Mouse (Mus musculus): ENCODE data around the gene Itgax. TPM values are rescaled to one million over a fixed set of nuclear protein-coding genes. Genes with fewer than 3 reads are reported as not detected.

The Itgax gene
- polyA plus RNA-seq (2012; rRNA removed) = 0.30 and 0.32 TPM in 2 replicates

GRCm38 (mm10) chr7:128128741-128129720 lies at the start of gene Itgax:
TSS of gene Itgax (plus strand) at chr7:128129547.
- no peak for DNase-seq (ENCODE audit: extremely low spot score in 1 of 2, low spot score in 1 of 2)

GRCm38 (mm10) chr7:128080012-128080411 lies 49.3 kb upstream of the Itgax start:
- no peak for DNase-seq (ENCODE audit: extremely low spot score in 1 of 2, low spot score in 1 of 2)

- DNase-seq (ENCODE audit: extremely low spot score in 1 of 2, low spot score in 1 of 2) = peak in 1 of 2 experiments; percentile 15
Observed at GRCm38 (mm10) chr7:128089141-128089540, 40.2 kb upstream of the Itgax start.

DNA sequence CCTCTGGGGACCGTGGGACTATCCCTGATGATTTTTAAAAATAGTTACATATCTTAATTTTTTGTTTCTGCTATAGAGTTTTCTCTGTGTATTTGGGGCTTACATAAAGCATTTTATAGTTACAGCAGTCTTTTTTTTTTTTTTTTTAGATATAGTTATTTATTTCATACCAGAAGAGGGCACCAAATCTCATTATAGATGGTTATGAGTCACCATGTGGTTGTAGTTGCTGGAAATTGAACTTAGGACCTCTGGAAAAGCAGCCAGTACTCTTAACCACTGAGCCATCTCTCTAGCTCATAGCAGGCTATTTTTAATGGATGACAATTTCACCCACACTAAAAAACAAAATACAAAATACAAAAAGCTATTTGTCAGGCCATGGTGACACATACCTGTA lies 31.2 kb upstream of the Itgax start:
- DNase-seq (ENCODE audit: extremely low spot score in 1 of 2, low spot score in 1 of 2) = no peak

DNA sequence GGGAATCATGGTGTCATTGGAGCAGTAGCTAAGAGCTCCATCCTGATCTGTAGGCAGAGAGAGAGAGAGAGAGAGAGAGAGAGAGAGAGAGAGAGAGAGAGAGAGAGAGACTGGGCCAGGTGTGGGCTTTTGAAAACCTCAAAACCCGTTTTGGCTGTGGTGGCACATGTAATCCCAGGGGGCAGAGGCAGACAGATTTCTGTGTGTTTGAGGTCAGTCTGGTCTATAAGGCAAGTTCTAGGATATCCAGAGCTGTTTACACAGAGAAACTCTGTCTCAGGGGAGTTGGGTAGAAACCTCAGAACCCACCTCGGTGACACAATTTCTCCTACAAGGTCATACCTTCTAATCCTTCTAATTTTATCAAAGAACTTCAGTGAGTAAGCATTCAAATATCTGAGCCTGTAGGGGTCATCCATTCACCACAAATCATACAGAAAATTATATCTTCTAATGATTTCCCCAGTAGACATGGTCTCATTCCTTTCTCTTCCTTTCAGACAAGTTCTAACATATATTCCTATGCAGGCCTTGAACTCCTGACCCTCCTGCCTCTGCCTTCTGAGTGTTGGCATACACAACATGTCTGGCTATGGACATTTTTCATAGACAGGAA lies 28.5 kb upstream of the Itgax start:
- no peak for DNase-seq (ENCODE audit: extremely low spot score in 1 of 2, low spot score in 1 of 2)

DNA sequence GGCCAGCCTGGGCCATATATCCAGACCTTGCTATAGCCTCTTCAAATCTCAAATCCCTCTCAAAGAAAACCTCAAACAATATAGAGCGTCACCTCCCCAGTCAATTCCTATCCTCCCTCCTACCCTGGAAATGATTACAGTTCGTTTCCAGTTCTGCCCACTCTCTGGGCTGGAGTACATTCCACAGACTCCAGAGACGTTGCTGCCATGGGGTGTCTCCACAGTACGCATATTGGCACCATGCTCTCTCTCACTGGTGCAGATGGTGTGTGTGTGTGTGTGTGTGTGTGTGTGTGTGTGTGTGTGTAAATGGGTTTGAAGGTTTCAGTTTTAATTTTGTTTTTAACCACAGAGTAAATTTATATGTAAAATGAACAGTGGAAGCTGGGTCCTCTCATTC lies 24.1 kb upstream of the Itgax start:
- peak; percentile 3 to 32 for DNase-seq (ENCODE audit: extremely low spot score in 1 of 2, low spot score in 1 of 2)

DNA sequence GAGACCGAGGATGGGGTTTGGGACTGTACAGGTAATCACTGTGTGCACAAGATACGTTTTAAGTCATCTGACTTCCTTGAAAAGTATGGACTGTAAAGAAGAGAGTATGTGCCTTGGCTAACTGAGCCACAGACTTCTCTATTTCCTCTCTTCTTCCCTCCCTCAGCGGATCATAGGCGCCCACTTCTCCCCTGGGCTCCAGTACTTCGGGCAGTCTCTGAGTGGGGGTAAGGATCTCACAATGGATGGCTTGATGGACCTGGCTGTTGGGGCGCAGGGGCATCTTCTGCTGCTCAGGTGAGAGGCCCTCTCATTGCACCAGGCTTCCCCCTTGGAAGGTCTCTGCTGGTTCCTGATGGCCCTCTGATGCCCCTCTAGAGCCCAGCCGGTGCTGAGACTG lies 21.9 kb upstream of the Itgax start:
- DNase-seq (ENCODE audit: extremely low spot score in 1 of 2, low spot score in 1 of 2) = no peak

- no peak for DNase-seq (ENCODE audit: extremely low spot score in 1 of 2, low spot score in 1 of 2)
Observed at GRCm38 (mm10) chr7:128110314-128110713, 19.0 kb upstream of the Itgax start.

DNA sequence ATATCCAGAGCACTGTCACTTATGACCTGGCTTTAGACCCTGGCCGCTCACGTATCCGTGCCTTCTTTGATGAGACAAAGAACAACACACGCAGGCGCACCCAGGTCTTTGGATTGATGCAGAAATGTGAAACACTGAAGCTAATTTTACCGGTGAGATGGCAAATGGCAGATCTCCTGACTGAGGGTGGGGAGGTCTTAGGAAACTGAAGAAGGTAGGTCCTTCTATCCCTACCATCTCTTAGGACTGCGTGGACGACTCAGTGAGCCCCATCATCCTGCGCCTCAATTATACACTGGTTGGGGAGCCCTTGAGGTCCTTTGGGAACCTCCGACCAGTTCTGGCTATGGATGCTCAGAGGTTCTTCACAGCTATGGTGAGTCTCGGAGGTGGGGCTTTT lies 17.2 kb upstream of the Itgax start:
- DNase-seq (ENCODE audit: extremely low spot score in 1 of 2, low spot score in 1 of 2) = no peak

GRCm38 (mm10) chr7:128114371-128115105 lies 14.8 kb upstream of the Itgax start:
- no peak for DNase-seq (ENCODE audit: extremely low spot score in 1 of 2, low spot score in 1 of 2)

DNA sequence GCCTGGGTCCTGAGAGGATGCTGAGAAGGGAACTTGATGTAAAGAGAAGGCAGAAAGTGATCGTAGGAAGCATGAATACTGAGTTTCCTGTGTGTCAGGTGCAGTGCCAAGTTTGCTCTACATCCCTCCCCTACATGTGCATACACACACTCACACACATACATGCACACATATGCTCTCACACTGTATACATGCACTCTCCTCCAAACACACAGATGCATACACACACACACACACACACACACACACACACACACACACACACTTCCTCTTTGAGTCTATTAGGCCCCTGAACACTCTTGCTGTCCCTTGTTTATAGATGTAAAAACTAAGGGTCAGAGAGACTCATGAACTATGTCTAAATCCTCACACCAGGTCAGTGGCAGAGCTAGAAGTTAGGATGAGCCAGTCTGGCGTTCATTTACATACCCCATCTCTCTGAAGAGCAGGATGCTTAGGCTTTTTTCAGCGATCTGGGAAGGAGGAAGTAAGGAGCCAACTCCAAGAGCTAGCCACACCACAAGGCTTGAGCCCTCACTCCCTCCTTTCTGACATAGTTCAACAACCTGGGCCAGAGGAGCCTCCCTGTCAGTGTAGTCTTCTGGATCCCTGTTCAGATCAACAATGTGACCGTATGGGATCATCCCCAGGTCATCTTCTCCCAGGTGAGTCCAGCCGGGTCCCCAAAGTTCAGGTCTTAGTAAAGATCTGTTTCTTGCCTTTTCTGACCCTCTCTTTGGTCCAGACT lies 14.0 kb upstream of the Itgax start:
- DNase-seq (ENCODE audit: extremely low spot score in 1 of 2, low spot score in 1 of 2) = no peak

GRCm38 (mm10) chr7:128116396-128116795 lies 13.0 kb upstream of the Itgax start:
- DNase-seq (ENCODE audit: extremely low spot score in 1 of 2, low spot score in 1 of 2) = no peak

DNA sequence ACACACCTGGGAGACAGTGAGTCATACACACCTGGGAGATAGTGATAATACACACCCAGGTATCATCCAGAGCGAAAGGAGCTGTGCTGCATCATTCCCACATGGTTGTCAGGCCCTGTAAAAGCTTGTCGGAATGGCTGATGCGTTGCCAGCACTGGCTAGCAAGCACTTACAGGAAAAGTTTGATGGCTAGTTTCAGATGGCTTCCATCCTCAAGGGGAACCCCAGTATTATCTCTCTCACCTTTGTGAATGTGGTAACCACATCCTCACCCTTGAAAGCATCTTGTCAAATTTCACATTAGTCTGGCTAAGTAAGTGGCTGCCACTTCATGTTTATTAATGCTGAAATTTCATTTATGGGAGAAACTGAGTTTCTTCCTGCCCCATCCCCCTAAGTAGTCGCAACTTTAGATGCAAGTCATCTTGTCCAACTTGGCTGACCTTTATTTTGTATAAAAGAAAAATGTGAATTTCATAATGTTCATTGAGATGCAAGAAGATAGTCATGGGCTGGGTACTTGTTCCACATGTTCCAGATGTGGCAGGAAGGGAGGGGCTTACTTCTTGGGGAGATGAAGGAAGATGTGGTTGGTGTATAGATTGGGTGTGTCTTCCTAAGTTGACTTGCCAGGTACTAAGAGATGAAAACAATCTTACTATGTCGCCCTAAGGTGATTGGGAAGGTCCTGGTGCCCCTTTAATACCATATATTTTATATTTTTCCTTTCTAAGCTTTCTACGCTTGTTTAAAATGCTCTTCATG lies 9.4 kb upstream of the Itgax start:
- DNase-seq (ENCODE audit: extremely low spot score in 1 of 2, low spot score in 1 of 2) = no peak

DNA sequence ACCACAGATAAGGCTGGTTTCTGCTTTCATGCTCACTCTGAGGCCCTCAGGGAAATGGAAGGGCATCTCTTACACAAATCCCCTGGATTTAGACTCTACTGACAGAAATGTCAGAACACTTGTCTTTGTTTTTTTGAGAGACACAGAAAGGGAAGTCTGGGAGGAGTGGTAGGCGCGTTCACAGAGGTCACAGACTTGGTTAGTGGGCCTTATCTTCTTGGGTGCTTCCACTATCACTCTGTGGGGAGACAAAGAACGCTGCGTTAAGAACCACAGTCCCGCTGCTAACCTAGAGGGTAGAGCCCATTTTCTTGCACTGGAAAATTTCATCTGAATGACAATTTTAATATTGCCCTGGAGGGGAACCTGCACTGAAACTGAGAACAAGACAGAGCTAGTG lies 2.8 kb downstream of the Itgax start:
- no peak for DNase-seq (ENCODE audit: extremely low spot score in 1 of 2, low spot score in 1 of 2)

GRCm38 (mm10) chr7:128133596-128133995 lies 4.2 kb downstream of the Itgax start:
- DNase-seq (ENCODE audit: extremely low spot score in 1 of 2, low spot score in 1 of 2) = no peak

DNA sequence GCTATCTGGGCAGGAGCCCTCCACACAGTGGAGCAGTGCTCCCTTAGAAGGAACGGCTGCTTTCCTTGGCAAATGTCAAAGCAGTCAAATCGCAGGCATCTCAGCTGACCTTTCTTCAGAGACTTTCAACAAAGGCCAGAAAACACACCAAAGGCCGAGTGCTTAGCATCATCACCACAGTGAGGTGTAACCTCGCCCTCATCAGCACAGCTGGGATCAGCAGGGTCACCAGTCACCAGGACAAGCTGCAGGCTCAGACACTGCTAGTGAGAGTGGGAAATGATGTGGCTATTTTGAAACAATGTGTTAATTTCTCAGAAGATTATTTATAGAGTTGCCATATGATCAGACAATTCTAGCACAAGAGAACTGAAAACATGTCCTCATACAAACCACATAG lies 7.6 kb downstream of the Itgax start:
- DNase-seq (ENCODE audit: extremely low spot score in 1 of 2, low spot score in 1 of 2) = no peak

DNA sequence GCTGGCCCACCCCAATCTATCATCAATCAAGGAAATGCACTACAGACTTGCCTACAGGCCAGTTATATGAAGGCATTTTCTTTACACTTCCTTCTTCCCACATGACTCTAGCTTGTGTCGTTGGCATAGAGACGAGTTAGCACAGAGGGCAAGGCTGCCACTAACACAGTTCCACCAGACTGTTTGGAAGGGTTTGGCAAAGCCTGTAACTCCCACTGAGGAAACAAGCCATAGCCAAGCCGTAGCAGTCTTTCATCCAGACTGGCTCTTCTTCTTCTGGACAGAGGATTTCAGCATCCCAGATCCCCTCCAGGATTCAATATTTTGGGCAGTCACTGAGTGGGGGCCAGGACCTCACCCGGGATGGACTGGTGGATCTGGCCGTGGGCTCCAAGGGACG lies 10.3 kb downstream of the Itgax start:
- no peak for DNase-seq (ENCODE audit: extremely low spot score in 1 of 2, low spot score in 1 of 2)

GRCm38 (mm10) chr7:128150970-128151369 lies 21.6 kb downstream of the Itgax start:
- DNase-seq (ENCODE audit: extremely low spot score in 1 of 2, low spot score in 1 of 2) = no peak

- no peak for DNase-seq (ENCODE audit: extremely low spot score in 1 of 2, low spot score in 1 of 2)
Observed at GRCm38 (mm10) chr7:128154076-128154475, 24.7 kb downstream of the Itgax start, which contains the start of gene Itgad. TSS of gene Itgad (plus strand) at chr7:128154376.

GRCm38 (mm10) chr7:128154924-128155323 lies 25.6 kb downstream of the Itgax start:
- DNase-seq (ENCODE audit: extremely low spot score in 1 of 2, low spot score in 1 of 2) = no peak

Measured in frontal cortex, adult 2 months (tissue).